Mouse (Mus musculus): Measurements from ENCODE around the gene Ccno.

Gene Ccno

GRCm38 (mm10) chr13:112987532-112987943 is at the start of gene Ccno:
Gene Ccno, plus strand, starts transcription at chr13:112987802.
- DNase-seq, result peak; percentile 97

DNA sequence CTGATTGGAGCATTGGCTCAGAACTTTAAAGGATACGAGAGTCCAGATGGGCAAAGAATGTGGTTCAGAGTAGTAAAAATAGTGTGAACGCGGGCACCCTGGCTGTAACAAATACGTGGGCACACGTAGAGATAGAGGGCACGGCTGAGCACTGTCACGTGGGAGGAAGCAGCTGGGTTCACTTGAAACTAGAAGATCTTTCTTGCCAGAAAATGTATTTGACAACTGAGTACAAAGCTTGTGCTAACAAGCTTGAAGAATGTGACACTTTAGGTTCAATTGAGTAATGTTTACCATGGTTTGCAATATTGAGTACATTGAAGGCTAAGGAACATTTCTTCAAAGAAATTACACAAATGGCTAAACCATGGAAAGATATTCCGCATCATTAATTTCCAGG is 49.5 kb upstream of the Ccno start:
- DNase-seq, result no peak

- no peak for DNase-seq
Measured at GRCm38 (mm10) chr13:112941879-112942330, 45.7 kb upstream of the Ccno start.

GRCm38 (mm10) chr13:112945312-112945711 is 42.3 kb upstream of the Ccno start:
- no peak for DNase-seq

DNA sequence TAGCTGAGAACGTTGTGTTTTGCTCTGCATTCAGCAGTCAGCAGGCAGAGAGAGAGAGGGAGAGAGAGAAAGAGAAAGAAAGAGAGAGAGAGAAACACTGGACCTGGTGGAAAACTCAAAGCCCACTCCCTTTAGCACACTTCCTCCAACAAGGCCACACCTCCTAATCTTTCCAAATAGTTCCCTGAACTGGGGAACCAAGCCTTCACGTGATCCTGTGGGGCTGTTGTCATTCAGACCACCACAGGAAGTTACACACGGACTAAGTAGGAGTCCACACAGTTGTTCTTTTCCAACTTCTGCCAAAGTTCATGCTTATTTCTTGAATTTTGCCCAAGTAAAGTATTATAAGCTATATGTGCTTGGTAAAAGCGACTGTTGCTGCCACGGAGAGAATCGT is 41.7 kb upstream of the Ccno start:
- no peak for DNase-seq

DNA sequence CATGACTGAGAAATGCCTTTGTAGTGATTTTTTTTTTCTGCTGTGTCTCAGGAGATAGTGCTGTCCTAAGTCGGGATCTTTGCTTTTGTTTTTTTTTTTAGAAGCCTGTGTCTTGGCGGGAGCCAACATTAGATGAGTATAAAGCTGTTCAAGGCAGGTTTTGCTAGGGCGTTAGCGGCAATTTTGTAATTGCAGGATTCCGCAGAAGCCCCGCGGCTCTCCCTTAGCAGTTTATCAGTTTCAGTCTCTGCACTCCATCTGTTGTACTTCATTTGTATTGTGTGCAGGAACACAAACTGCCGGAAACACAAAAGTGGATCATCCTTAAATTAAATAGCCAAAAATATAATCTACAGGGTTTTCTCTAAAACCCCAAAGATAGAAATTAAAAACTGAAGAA is 33.5 kb upstream of the Ccno start:
- DNase-seq, result no peak

DNA sequence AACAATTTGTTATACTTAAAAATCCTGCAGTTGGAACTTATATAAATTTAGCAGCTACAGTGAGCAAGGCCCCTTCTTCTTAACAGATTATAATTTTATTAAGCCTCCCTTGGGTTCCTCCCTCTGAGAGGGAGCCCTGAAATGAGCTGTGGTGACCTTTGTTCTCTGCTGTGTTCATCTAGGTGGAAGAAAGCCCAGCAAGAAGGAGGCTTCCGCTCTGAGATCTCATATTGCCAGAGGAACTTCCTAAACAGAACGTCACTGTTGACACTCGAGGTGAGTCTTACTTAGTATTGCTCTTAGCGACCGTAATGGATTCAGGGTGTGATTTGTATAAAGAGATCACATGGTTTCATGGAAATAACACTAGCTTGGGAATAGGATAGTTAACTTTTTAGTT is 24.5 kb upstream of the Ccno start:
- DNase-seq, result no peak

DNA sequence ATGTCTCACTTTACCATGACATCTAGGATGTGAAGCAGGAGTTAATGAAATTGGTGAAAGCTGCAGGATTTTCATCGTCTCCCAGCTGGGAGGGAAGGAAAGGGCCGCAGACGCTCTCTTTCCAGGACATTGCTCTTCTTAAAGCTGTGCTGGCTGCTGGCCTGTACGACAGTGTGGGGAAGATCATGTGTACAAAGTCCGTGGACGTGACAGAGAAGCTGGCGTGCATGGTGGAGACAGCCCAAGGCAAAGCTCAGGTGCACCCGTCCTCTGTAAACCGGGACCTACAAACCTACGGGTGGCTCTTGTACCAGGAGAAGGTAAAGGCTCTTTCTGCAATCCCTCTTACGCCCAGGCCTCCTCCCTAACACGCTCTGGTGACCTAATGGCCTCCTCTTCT is 23.2 kb upstream of the Ccno start:
- DNase-seq, result peak; percentile 25

GRCm38 (mm10) chr13:112967267-112967666 is 20.3 kb upstream of the Ccno start:
- DNase-seq, result no peak

DNA sequence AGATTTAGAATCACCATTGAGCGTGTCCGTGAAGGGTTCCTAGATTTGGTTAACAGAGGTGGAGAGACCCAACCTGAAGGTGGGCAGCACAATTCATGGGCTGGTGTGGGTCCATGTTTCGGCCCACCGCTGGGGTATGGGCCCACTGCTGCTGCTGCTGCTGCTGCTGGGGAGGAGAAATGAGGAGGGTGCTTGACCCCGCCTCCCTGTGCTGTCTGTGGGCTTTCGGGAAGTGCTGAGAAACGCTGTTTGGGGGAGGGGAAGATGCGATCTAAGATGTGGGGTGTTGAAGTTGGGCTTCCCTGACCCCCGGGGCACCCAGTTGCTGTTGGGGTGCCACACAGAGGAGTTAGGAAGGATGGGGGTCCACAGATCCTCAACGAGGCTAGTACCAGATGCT is 10.9 kb upstream of the Ccno start:
- DNase-seq, result no peak

- no peak for DNase-seq
Measured at GRCm38 (mm10) chr13:112985605-112986450, 1.8 kb upstream of the Ccno start.

DNA sequence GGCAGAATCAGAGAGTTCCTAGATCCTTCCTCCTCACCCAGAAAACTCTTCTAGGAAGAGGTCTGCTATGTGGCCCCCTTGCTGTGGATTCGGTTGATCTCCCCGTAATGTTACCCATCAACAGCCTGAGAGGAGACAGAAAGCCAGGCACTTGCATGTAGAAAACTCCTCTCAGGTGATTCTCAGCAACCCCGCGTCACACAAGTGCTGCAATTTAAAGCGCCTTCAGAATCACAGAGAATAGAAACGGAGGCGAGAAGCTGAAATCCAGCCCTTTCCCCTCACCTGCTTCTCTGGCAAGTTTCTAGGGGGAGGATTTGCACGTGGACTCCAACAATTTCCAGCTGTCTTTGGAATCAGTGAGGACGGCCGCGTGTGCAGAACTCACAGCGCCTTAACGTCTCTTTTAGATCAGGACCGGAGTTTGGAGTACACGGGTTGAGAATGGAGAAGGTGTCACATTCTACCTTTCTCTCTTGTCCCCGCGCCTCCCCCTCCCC is 1.1 kb upstream of the Ccno start:
- no peak for DNase-seq

DNA sequence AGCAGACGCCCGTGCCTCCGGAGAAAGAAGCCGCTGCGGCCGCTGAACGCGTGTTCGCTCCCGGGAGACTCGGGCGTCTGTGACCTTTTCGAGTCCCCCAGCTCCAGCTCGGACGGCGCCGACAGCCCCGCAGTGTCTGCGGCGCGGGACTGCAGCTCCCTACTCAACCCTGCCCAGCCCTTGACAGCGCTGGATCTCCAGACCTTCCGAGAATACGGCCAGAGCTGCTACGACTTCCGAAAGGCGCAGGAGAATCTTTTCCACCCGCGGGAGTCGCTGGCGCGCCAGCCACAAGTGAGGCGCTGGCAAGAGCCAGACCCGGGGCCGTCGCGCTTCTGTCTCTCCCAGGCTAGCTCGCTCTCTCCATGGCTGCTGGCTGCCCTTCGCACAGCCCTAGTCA is 389 bp downstream of the Ccno start:
- no peak for DNase-seq

DNA sequence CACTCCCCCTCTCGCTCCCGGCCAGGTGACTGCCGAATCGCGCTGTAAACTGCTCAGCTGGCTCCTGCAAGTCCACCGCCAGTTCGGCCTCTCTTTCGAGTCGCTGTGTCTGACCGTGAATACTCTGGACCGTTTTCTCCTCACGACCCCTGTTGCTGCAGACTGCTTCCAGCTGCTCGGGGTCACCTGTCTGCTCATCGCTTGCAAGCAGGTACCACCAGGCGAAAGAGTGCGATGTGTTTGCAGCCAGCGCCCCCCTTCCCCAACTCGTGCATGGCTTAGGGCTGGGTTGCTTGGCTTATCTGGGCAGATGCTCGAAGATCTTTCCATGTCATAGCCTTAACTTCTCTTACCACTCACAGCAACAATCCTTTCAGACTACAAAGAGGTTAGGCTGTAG is 1.3 kb downstream of the Ccno start:
- no peak for DNase-seq

GRCm38 (mm10) chr13:112989541-112989940 is 1.9 kb downstream of the Ccno start:
- no peak for DNase-seq

DNA sequence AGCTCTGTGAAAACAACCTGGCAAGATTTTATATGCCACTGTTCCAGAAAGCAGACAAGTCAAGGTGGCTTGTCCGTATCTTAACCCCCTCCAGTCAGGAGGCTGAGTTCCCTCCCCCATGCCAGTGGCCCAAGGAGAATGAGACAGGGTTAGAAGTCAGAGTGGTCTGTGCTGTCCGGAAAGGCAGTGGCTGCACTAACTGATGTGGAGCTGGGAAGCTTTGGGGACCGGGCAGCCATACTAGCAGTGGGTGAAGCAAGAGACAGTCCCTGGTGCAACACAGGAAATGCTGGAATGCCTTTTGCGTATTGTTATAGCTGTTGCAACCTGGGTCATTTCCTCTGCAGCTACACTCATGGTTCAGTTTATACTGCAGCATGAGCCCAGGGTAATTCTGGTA is 2.7 kb downstream of the Ccno start:
- DNase-seq, result no peak

DNA sequence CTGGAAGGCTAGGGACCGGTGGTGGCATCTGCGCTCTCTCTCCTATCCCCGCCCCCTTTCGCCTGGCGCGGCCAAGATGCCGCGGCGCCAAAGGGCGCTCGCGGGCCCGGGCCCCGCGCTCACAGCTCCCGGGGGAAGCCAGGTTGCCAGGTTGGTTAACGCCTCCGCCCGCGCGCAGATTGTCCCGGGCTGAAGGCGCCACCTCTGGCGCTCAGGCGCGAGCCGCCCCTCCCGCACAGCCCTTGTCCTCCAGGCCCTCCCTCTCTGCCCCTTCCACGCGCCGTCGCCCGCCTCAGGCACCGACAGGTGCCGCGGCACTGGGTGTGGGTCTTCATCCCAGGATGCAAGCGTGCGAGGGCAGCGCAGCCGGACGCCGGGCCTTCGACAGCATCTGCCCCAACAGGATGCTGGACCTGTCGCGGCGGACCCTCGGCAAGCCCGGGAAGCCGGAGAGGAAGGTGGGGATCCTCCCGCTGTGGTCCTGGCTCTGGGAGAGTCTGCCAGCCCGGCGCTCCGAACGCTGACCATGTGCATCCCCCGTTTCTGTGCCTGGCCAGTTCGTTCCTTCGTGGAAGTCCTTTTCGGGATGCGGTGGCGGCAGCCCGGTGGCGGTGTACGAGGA is 6.0 kb downstream of the Ccno start, which contains the start of gene Mcidas:
Gene Mcidas, plus strand, starts transcription at position 315 of the 622 bp plus-strand sequence.
- peak; percentile 21 for DNase-seq

- peak; percentile 67 for DNase-seq
Measured at GRCm38 (mm10) chr13:112994191-112994590, 6.6 kb downstream of the Ccno start.

GRCm38 (mm10) chr13:112996407-112996806 is 8.8 kb downstream of the Ccno start:
- no peak for DNase-seq

DNA sequence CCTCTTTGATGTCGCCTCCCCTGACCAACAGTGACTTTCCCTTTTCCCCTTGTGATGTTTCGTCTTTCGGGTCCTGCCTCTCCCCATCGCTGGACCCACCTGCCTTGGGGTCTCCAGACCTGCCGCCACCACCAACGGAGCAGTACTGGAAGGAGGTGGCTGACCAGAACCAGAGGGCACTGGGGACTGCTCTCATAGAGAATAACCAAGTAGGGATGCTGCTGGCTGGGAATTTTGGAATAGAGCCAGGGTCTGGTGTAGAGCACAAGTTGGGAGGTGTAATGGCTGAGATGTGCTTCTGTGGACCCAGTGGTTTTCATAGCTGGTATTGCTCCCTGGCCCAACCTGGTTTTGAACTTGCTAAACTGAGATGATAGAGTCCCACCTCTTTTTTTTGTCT is 9.8 kb downstream of the Ccno start:
- no peak for DNase-seq

DNA sequence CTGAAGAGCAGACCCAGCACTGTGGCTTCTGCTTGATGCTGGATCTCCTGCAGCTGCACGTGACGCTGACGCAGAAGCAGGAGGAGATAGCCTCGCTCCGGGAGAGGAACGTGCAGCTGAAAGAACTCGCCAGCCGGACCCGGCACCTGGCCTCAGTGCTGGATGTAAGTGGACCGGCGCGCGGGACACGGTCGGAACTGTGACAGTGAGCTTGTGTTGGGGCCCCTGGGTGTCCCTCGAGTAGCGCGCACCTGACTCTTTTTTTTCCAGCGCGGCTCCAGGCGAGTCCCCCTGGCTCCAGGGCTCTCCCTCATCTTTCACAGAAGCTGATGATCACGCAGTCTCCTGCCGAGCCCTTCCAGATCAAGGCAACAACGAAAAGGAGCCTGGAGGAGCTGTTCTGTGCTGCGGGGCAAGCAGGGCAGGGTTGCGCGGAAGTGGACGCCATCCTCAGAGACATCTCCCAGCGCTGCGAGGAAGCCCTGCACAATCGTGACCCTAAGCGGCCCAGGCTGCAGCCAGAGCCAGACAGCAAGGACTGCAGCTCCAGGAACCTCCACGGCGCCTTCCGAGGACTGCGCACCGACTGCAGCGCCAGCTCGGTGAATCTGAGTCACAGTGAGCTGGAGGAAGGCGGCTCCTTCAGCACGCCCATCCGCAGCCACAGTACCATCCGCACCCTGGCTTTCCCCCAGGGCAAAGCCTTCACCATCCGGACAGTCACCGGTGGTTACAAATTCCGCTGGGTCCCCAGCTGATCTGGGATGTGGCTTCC is 11.0 kb downstream of the Ccno start:
- DNase-seq, result peak; percentile 19

DNA sequence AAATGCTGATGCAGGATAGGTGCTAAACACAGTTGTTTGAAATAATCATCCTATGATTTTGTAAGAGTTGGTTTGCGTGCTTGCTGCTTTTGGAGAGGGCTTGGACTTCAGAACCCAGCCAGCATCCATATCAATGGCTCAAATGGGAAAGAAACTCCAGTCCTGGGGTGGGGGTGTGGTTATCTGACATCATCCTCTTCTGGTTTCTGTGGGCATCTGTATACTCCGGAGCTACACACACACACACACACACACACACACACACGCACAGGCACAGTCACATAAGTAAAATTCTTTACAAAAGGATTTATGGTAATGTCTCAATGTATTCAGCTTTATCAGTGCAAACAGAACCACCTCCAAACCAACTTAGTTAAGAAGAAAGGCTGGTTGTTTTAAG is 12.5 kb downstream of the Ccno start:
- DNase-seq, result no peak

DNA sequence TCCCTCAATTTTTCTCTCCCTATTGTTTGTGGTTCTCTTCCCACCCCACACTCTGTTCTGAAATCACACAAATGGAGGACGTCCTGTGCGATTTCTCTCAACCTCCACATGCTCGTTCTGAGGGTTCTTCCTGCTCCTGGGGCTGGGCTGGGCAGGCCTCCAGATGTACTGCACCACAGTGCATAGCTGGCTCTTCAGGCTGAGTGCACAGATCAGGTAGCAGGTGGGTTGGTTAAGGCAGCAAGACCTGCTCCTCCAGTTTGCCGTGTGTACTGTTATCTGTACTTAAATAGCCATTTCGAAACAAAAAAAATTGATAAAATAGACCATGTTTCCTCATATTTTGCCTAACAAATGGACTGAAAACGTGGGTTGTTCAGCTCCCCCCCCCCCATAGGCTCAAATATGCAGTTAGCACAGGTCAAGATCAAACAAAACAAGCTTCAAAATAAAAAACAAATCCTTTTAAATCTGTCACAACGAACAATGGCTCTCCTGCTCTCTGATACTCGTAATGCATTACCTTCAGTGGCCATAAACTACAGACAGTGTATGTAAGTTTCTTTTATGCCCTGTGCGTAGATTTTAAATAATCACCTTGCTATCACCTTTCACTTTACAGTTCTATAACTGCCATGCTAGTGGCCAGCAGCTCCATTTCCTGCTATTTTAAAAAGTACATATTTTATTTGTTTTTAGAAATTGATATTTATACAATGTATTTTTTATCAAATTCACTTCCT is 13.1 kb downstream of the Ccno start:
- DNase-seq, result no peak

Data from kidney, postnatal 14 days (tissue).